Mouse (Mus musculus) stomach, embryonic 14.5 days (tissue): ENCODE measurements around the gene Gm20388. TPM values are rescaled to one million over a fixed set of nuclear protein-coding genes. Genes with fewer than 3 reads are reported as not detected.
A peak's percentile ranks its signal among the peaks of the same experiment; 100 is the strongest.

ENCODE experiments used
- ATAC-seq: fragments of 200-750 bp; cut with Nextera tagmentation; 2 replicates; pipeline ENCODE4 v1.8.0; 2017; ENCODE audit warnings: low read depth, moderate TSS enrichment; ENCODE audit not compliant: insufficient number of reproducible peaks, insufficient read depth, low FRiP score
- H3K27ac ChIP-seq: fragments of 300-500 bp; sonication (generic); 2 replicates; pipeline ENCODE4 v1.5.1; 2014; ENCODE audit warnings: mild to moderate bottlenecking, low read length, moderate library complexity, mixed read lengths
- H3K27me3 ChIP-seq: fragments of 300-500 bp; sonication (generic); 2 replicates; pipeline ENCODE4 v1.6.1; 2014; ENCODE audit warnings: low read length, control low read depth, mixed read lengths; ENCODE audit not compliant: control insufficient read depth, insufficient read depth
- H3K36me3 ChIP-seq: fragments of 300-500 bp; sonication (generic); 2 replicates; pipeline ENCODE4 v1.6.1; 2014; ENCODE audit warnings: mild to moderate bottlenecking, control low read depth, low read length, moderate library complexity, mixed read lengths; ENCODE audit not compliant: control insufficient read depth, insufficient read depth
- H3K4me1 ChIP-seq: fragments of 300-500 bp; sonication (generic); 2 replicates; pipeline ENCODE4 v1.6.1; 2014; ENCODE audit warnings: low read length, control low read depth, mixed read lengths; ENCODE audit not compliant: control insufficient read depth, insufficient read depth
- H3K4me2 ChIP-seq: fragments of 300-500 bp; sonication (generic); replicated peaks from 2 replicates; pipeline ENCODE4 v1.6.1; 2014; ENCODE audit warnings: low read depth, low read length, control low read depth
- H3K4me3 ChIP-seq: fragments of 300-500 bp; sonication (generic); 2 replicates; pipeline ENCODE4 v1.5.1; 2014; ENCODE audit warnings: low read depth, low read length, control low read depth
- H3K9ac ChIP-seq: fragments of 300-500 bp; sonication (generic); replicated peaks from 2 replicates; pipeline ENCODE4 v1.6.1; 2014; ENCODE audit warnings: low read depth, mild to moderate bottlenecking, control low read depth, low read length, moderate library complexity, mixed read lengths
- H3K9me3 ChIP-seq: fragments of 300-500 bp; sonication (generic); 2 replicates; pipeline ENCODE4 v1.6.1; 2016; ENCODE audit warnings: low read depth, low read length, control low read depth; ENCODE audit not compliant: control insufficient read depth
- WGBS: fragments of 180-500 bp; shearing (Covaris S2); extraction: QIAGEN DNeasy Blood & Tissue Kit; methylation state at CpG from one replicate; pipeline ENCODE4 v1.1.7; 2014; 5-methylcytosine and 5-hydroxymethylcytosine counted together
- polyA plus RNA-seq: library from polyadenylated mRNA; unstranded; fragments of >200 nt; fragmentation: Nextera tagmentation; extraction: Ambion mirVana; gene quantifications from 2 replicates; pipeline ENCODE4 v1.2.1, GENCODE M21; 2014

Gm20388 gene
- polyA plus RNA-seq, 1 experiment from 2014 or later: 11.4 TPM

- no peak for ATAC-seq
- Histone ChIP-seq H3K9ac (no peak overlapping the region), H3K27me3 (peaks cover 38% of the 10 kb centered on the region), H3K4me1 (peaks cover 6% of the 10 kb centered on the region; the same call in 1 of the 2 replicates), H3K9me3 (no peaks in the 10 kb centered on the region), H3K4me2 (no peak overlapping the region), H3K4me3 (no peak overlapping the region), H3K36me3 (no peaks in the 10 kb centered on the region), H3K27ac (no peak overlapping the region)
- WGBS: 40% methylated on average over 7 of the region's 7 CpGs
These were observed 2769.5 kb downstream of the Gm20388 start for GRCm38 (mm10) chr8:122680171-122680570.

- Histone ChIP-seq H3K27me3 (peaks cover 21% of the 10 kb centered on the region), H3K4me1 (no peaks in the 10 kb centered on the region), H3K36me3 (no peaks in the 10 kb centered on the region), H3K4me2 (no peak overlapping the region), H3K9me3 (no peaks in the 10 kb centered on the region), H3K4me3 (no peak overlapping the region), H3K9ac (no peak overlapping the region), H3K27ac (no peak overlapping the region)
- ATAC-seq: no peak
- WGBS: 88% methylated on average over 11 of the region's 11 CpGs
These were observed 2772.2 kb downstream of the Gm20388 start for GRCm38 (mm10) chr8:122682820-122683219.

- Histone ChIP-seq H3K9ac (no peak overlapping the region), H3K4me2 (no peak overlapping the region), H3K4me3 (no peak overlapping the region), H3K27me3 (peaks cover 8% of the 10 kb centered on the region), H3K27ac (no peak overlapping the region), H3K36me3 (no peaks in the 10 kb centered on the region), H3K9me3 (no peaks in the 10 kb centered on the region), H3K4me1 (no peaks in the 10 kb centered on the region)
- ATAC-seq: peak; percentile 49; the same call in 1 of the 2 replicates
- WGBS: 36% methylated on average over 19 of the region's 19 CpGs
These were observed 2774.6 kb downstream of the Gm20388 start for GRCm38 (mm10) chr8:122685097-122685861.

DNA sequence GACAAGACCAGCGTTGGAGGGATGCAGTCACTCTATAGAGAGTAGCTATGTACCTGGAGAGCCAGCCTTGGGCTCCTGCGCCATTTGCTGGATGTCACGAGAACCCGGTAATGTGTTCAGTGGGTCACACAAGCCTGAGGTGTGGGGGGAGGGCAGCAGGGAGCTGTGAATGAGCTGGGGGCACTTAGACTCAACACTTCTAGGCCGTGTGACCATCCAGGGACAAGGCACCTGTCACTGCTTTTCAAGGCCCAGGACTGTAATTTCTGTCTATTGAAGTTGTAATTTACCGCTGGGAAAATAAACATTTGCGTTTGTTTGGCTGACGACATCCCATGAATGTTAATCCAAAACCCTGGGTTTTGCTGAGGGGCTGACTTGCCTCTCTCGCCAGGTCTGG, 2776.2 kb downstream of the Gm20388 start:
- no peak for ATAC-seq
- Histone ChIP-seq H3K4me1 (no peaks in the 10 kb centered on the region), H3K9ac (no peak overlapping the region), H3K36me3 (no peaks in the 10 kb centered on the region), H3K27ac (no peak overlapping the region), H3K4me2 (no peak overlapping the region), H3K4me3 (no peak overlapping the region), H3K27me3 (0 out of 2 replicates have a peak, but pooled peaks cover 4% of the 10 kb centered on the region), H3K9me3 (no peaks in the 10 kb centered on the region)
- 57% methylated on average over 9 of the region's 9 CpGs for WGBS

DNA sequence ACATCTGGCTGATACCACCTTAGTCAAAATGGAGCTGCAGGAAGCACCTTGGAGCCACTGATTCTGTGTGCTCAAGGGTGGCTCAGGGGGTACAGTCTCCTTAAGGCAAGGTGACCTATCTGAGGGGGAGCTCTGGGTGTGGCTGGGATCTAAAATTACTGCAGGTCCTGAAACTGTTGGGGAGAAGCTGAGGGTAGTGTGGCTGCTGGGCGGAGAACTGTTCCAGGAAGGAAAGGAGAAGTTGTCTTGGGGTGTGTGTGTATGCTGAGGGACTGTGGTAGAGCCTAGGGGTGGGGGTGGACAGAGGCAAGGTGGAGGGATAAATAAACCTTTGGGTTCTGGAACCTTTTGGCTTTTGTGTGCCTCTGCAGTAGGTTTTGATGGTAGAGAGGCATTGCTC, 2778.7 kb downstream of the Gm20388 start:
- 82% methylated on average over 1 of the region's 1 CpGs for WGBS
- H3K4me1 ChIP-seq: no peaks in the 10 kb centered on the region
- 0 out of 2 replicates have a peak, but pooled peaks cover 3% of the 10 kb centered on the region for H3K27me3 ChIP-seq
- no peak overlapping the region for H3K9ac ChIP-seq
- H3K9me3 ChIP-seq: no peaks in the 10 kb centered on the region
- ATAC-seq: no peak
- no peaks in the 10 kb centered on the region for H3K36me3 ChIP-seq
- H3K4me3 ChIP-seq: no peak overlapping the region
- no peak overlapping the region for H3K27ac ChIP-seq
- no peak overlapping the region for H3K4me2 ChIP-seq

GRCm38 (mm10) chr8:122691018-122691417, 2780.4 kb downstream of the Gm20388 start:
- Histone ChIP-seq H3K4me1 (no peaks in the 10 kb centered on the region), H3K27me3 (no peaks in the 10 kb centered on the region), H3K9ac (no peak overlapping the region), H3K27ac (no peak overlapping the region), H3K36me3 (no peaks in the 10 kb centered on the region), H3K9me3 (no peaks in the 10 kb centered on the region), H3K4me3 (no peak overlapping the region), H3K4me2 (no peak overlapping the region)
- no peak for ATAC-seq
- WGBS: 79% methylated on average over 6 of the region's 6 CpGs

DNA sequence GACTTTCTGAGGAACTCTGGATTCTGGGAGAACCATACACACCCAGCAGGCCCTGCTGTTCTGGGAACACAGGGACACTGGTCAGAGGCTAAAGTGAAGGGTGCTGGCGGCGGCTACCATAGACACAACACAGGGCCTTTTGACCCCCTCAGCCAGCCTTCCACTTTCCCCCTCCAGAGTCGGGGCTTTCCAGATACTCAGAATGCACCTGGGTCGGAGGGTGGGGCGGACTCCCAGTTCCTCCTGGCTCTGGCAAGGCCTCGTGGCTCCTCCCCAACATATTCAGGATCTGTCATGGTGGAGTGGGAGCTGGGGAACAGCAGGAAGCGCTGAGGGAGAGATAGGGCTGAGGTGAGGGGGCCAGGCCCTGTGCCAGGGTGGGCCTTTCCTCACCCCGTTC, 2781.5 kb downstream of the Gm20388 start:
- H3K4me2 ChIP-seq: no peak overlapping the region
- no peak overlapping the region for H3K4me3 ChIP-seq
- no peak overlapping the region for H3K27ac ChIP-seq
- no peak overlapping the region for H3K9ac ChIP-seq
- H3K4me1 ChIP-seq: no peaks in the 10 kb centered on the region
- no peaks in the 10 kb centered on the region for H3K27me3 ChIP-seq
- WGBS: 76% methylated on average over 8 of the region's 8 CpGs
- no peaks in the 10 kb centered on the region for H3K9me3 ChIP-seq
- H3K36me3 ChIP-seq: no peaks in the 10 kb centered on the region
- no peak for ATAC-seq

GRCm38 (mm10) chr8:122695438-122696042, 2784.9 kb downstream of the Gm20388 start:
- Histone ChIP-seq H3K27me3 (no peaks in the 10 kb centered on the region), H3K4me1 (no peaks in the 10 kb centered on the region)

More at GRCm38 (mm10) chr8:122695438-122696042, 2784.9 kb downstream of the Gm20388 start:
- 65% methylated on average over 7 of the region's 7 CpGs for WGBS
- Histone ChIP-seq H3K9ac (no peak overlapping the region), H3K9me3 (no peaks in the 10 kb centered on the region), H3K4me3 (no peak overlapping the region), H3K36me3 (no peaks in the 10 kb centered on the region), H3K27ac (no peak overlapping the region), H3K4me2 (no peak overlapping the region)
- no peak for ATAC-seq
